Mouse (Mus musculus): ENCODE data around the gene Ifng. TPM values are rescaled to one million over a fixed set of nuclear protein-coding genes. Genes with fewer than 3 reads are reported as not detected.
"Not testable (repeated sequence)": the region's sequence is repeated elsewhere in the genome, so short reads cannot be mapped to it uniquely, and the experiment has no call there.

Gene Ifng
- total RNA-seq, 1 experiment from 2014 or later, result 1.4 TPM

GRCm38 (mm10) chr10:118470296-118470957, 29.6 kb downstream of the Ifng start:
- ATAC-seq (replicated peaks in 1 of 2; ENCODE audit: insufficient read depth in 1 of 2, low FRiP score in 2 of 2, low TSS enrichment in 1 of 2, low read depth in 1 of 2, poor library complexity in 2 of 2, severe bottlenecking in 2 of 2), result peak; percentile 69 to 70

- not testable (repeated sequence) for ATAC-seq (replicated peaks in 1 of 2; ENCODE audit: insufficient read depth in 1 of 2, low FRiP score in 2 of 2, low TSS enrichment in 1 of 2, low read depth in 1 of 2, poor library complexity in 2 of 2, severe bottlenecking in 2 of 2)
These were observed 32.0 kb downstream of the Ifng start for GRCm38 (mm10) chr10:118472846-118473245.

GRCm38 (mm10) chr10:118476696-118477095, 35.9 kb downstream of the Ifng start:
- ATAC-seq (replicated peaks in 1 of 2; ENCODE audit: insufficient read depth in 1 of 2, low FRiP score in 2 of 2, low TSS enrichment in 1 of 2, low read depth in 1 of 2, poor library complexity in 2 of 2, severe bottlenecking in 2 of 2), result no peak

GRCm38 (mm10) chr10:118477297-118477696, 36.5 kb downstream of the Ifng start:
- no peak for ATAC-seq (replicated peaks in 1 of 2; ENCODE audit: insufficient read depth in 1 of 2, low FRiP score in 2 of 2, low TSS enrichment in 1 of 2, low read depth in 1 of 2, poor library complexity in 2 of 2, severe bottlenecking in 2 of 2)

- no peak for ATAC-seq (replicated peaks in 1 of 2; ENCODE audit: insufficient read depth in 1 of 2, low FRiP score in 2 of 2, low TSS enrichment in 1 of 2, low read depth in 1 of 2, poor library complexity in 2 of 2, severe bottlenecking in 2 of 2)
These were observed 38.4 kb downstream of the Ifng start for GRCm38 (mm10) chr10:118479244-118479643.

- no peak for ATAC-seq (replicated peaks in 1 of 2; ENCODE audit: insufficient read depth in 1 of 2, low FRiP score in 2 of 2, low TSS enrichment in 1 of 2, low read depth in 1 of 2, poor library complexity in 2 of 2, severe bottlenecking in 2 of 2)
These were observed 39.3 kb downstream of the Ifng start for GRCm38 (mm10) chr10:118480118-118480517.

GRCm38 (mm10) chr10:118480793-118481192, 39.9 kb downstream of the Ifng start:
- ATAC-seq (replicated peaks in 1 of 2; ENCODE audit: insufficient read depth in 1 of 2, low FRiP score in 2 of 2, low TSS enrichment in 1 of 2, low read depth in 1 of 2, poor library complexity in 2 of 2, severe bottlenecking in 2 of 2), result peak; percentile 85 to 87

GRCm38 (mm10) chr10:118494109-118494508, 53.3 kb downstream of the Ifng start:
- no peak for ATAC-seq (replicated peaks in 1 of 2; ENCODE audit: insufficient read depth in 1 of 2, low FRiP score in 2 of 2, low TSS enrichment in 1 of 2, low read depth in 1 of 2, poor library complexity in 2 of 2, severe bottlenecking in 2 of 2)

- ATAC-seq (replicated peaks in 1 of 2; ENCODE audit: insufficient read depth in 1 of 2, low FRiP score in 2 of 2, low TSS enrichment in 1 of 2, low read depth in 1 of 2, poor library complexity in 2 of 2, severe bottlenecking in 2 of 2), result no peak
These were observed 54.5 kb downstream of the Ifng start for GRCm38 (mm10) chr10:118495362-118495761.

Other genes starting within 250 kb of the Ifng start
- gene Il22, start 236.1 kb upstream of the Ifng start, total RNA-seq (2017), result not detected in 2 replicates
- 0.05 and 0.13 TPM in 2 replicates for gene Gm32717, start 200.3 kb upstream of the Ifng start, total RNA-seq (2017)
- gene Gm32802, start 182.4 kb upstream of the Ifng start, total RNA-seq (2017), result 0.05 and 0.13 TPM in 2 replicates
- gene Iltifb, start 146.0 kb upstream of the Ifng start, total RNA-seq (2017), result not detected in 2 replicates
- not detected in 2 replicates for gene Gm9040, start 114.1 kb upstream of the Ifng start, total RNA-seq (2017)
- gene Gm9044, start 108.6 kb upstream of the Ifng start, total RNA-seq (2017), result not detected in 2 replicates
- gene Gm9045, start 103.2 kb upstream of the Ifng start, total RNA-seq (2017), result not detected in 2 replicates
- gene Gm9046, start 97.8 kb upstream of the Ifng start, total RNA-seq (2017), result not detected in 2 replicates
- 0.10 TPM in 1 of 2 replicates, not detected in the other for gene Gm9048, start 92.4 kb upstream of the Ifng start, total RNA-seq (2017)
- not detected in 2 replicates for gene Gm9049, start 86.9 kb upstream of the Ifng start, total RNA-seq (2017)